Mouse (Mus musculus) limb, embryonic 14.5 days (tissue): ENCODE measurements around the gene Htr1d. TPM values are rescaled to one million over a fixed set of nuclear protein-coding genes. Genes with fewer than 3 reads are reported as not detected.

ENCODE experiments used
- ATAC-seq: fragments of 200-750 bp; cut with Nextera tagmentation; 2 replicates; pipeline ENCODE4 v1.8.0; 2017; ENCODE audit warnings: low read depth, moderate number of reproducible peaks, moderate TSS enrichment; ENCODE audit not compliant: low FRiP score
- DNase-seq: peaks from one replicate; pipeline ENCODE4 v3.0.0-alpha.2; 2015; ENCODE audit warnings: low spot score
- H3K27ac ChIP-seq: fragments of 300-500 bp; sonication (generic); replicated peaks from 2 replicates; pipeline ENCODE4 v1.5.1; 2014; ENCODE audit warnings: low read depth, mild to moderate bottlenecking, low read length, moderate library complexity, mixed read lengths
- H3K27me3 ChIP-seq: fragments of 300-500 bp; sonication (generic); 2 replicates; pipeline ENCODE4 v1.6.1; 2014; ENCODE audit warnings: low read length, mixed read lengths; ENCODE audit not compliant: control insufficient read depth, insufficient read depth
- H3K36me3 ChIP-seq: fragments of 300-500 bp; sonication (generic); 2 replicates; pipeline ENCODE4 v1.6.1; 2014; ENCODE audit warnings: mild to moderate bottlenecking, low read length, moderate library complexity, mixed read lengths; ENCODE audit not compliant: control insufficient read depth, insufficient read depth
- H3K4me1 ChIP-seq: fragments of 300-500 bp; sonication (generic); 2 replicates; pipeline ENCODE4 v1.6.1; 2014; ENCODE audit warnings: antibody characterized with exemption, low read length, mixed read lengths; ENCODE audit not compliant: control insufficient read depth, insufficient read depth
- H3K4me2 ChIP-seq: fragments of 300-500 bp; sonication (generic); replicated peaks from 2 replicates; pipeline ENCODE4 v1.6.1; 2014; ENCODE audit warnings: low read depth, mild to moderate bottlenecking, low read length, moderate library complexity; ENCODE audit not compliant: severe bottlenecking
- H3K4me3 ChIP-seq: fragments of 300-500 bp; sonication (generic); replicated peaks from 2 replicates; pipeline ENCODE4 v1.5.1; 2014; ENCODE audit warnings: low read length
- H3K9ac ChIP-seq: fragments of 300-500 bp; sonication (generic); 2 replicates; pipeline ENCODE4 v1.6.1; 2014; ENCODE audit warnings: mild to moderate bottlenecking, low read depth, low read length, moderate library complexity; ENCODE audit not compliant: severe bottlenecking
- H3K9me3 ChIP-seq: fragments of 300-500 bp; sonication (generic); 2 replicates; pipeline ENCODE4 v1.6.1; 2016; ENCODE audit warnings: low read length; ENCODE audit not compliant: control insufficient read depth
- POLR2A ChIP-seq: fragments of 200-500 bp; IDR thresholded peaks from 2 replicates; pipeline ENCODE4 v1.8.0; 2012; ENCODE audit warnings: inconsistent platforms, mild to moderate bottlenecking, moderate library complexity, borderline replicate concordance; ENCODE audit not compliant: insufficient read depth, insufficient read length; ENCODE audit errors: extremely low read depth
- WGBS: fragments of 180-500 bp; shearing (Covaris S2); extraction: QIAGEN DNeasy Blood & Tissue Kit; methylation state at CpG from one replicate; pipeline ENCODE4 v1.1.7; 2014; 5-methylcytosine and 5-hydroxymethylcytosine counted together
- polyA plus RNA-seq, 2 experiments: library from polyadenylated mRNA; depleted of rRNA in 1 of 2; stranded (reverse) in 1 of 2; unstranded in 1 of 2; fragments of >200 nt; fragmentation: Nextera tagmentation in 1 of 2; extraction: Ambion mirVana in 1 of 2; gene quantifications; 2 replicates each; pipeline versions ENCODE4 v1.2.1 to v1.2.3; 2012 to 2014

The Htr1d gene
- polyA plus RNA-seq (2012; rRNA removed): 0.23 and 0.63 TPM in 2 replicates
- 0.25 and 0.44 TPM in 2 replicates for polyA plus RNA-seq (2014; fragmentation: Nextera tagmentation; extraction: Ambion mirVana)

DNA sequence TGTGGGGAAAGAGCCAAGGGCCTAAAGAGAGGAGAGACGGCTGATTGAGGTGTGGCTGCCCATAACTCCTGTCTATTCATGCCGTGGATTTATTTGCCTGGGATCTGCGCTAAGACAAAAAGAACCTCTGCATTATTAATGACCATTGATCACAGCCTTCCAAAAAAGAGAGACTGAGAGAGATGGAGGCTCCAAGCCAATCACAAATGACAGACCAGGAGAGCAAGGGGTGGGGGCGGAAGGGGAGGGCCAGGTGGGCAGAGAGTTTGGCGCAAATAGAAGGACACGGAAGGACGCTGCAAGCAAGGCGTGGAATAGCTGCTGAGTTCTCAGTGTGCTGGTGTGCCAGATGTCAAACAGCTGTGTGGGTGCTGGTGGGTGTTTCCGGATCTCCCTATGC, at the start of gene Htr1d:
Gene Htr1d, plus strand, starts transcription at position 301 of the 400 bp plus-strand sequence.
- TF ChIP-seq POLR2A: no peak
- H3K36me3 ChIP-seq: no peaks in the 10 kb centered on the region
- peaks cover 34% of the 10 kb centered on the region for H3K27me3 ChIP-seq
- no peaks in the 10 kb centered on the region for H3K9me3 ChIP-seq
- DNase-seq (no peak), ATAC-seq (no peak)
- no peak within 1 kb of the TSS for H3K27ac ChIP-seq
- peak within 1 kb of the TSS; percentile 99 for H3K4me2 ChIP-seq
- H3K9ac ChIP-seq: peak within 1 kb of the TSS; percentile 64
- peaks cover 7% of the 10 kb centered on the region; the same call in 1 of the 2 replicates for H3K4me1 ChIP-seq
- 69% methylated on average over 9 of the region's 9 CpGs for WGBS
- H3K4me3 ChIP-seq: peak within 1 kb of the TSS; percentile 53

DNA sequence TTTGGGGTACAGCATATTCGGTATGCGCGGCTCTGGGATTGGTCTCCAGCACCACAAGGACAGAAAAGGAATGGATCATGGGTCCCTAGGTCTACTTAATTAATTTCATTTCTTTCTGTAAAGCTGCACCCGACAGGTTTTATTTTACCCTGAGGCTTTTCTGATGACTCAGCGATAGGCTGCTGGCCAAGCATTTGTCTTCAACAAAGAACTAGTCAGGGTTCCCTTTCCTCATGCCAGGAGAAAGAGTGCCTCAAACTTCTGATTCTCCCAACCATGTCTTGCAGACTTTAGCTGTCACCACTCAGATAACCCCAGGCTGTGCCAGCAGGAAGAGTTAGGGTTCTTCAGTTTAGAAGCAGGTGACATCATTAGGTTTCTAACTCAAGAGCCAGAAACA, 46.3 kb upstream of the Htr1d start:
- DNase-seq: peak; percentile 16
- no peaks in the 10 kb centered on the region for H3K36me3 ChIP-seq
- H3K27ac ChIP-seq: no peak overlapping the region
- H3K9ac ChIP-seq: no peak overlapping the region
- no peaks in the 10 kb centered on the region for H3K27me3 ChIP-seq
- no peak overlapping the region for H3K4me3 ChIP-seq
- TF ChIP-seq POLR2A: no peak
- no peak for ATAC-seq
- no peak overlapping the region for H3K4me2 ChIP-seq
- WGBS: 74% methylated on average over 5 of the region's 5 CpGs
- no peaks in the 10 kb centered on the region for H3K4me1 ChIP-seq
- H3K9me3 ChIP-seq: no peaks in the 10 kb centered on the region

DNA sequence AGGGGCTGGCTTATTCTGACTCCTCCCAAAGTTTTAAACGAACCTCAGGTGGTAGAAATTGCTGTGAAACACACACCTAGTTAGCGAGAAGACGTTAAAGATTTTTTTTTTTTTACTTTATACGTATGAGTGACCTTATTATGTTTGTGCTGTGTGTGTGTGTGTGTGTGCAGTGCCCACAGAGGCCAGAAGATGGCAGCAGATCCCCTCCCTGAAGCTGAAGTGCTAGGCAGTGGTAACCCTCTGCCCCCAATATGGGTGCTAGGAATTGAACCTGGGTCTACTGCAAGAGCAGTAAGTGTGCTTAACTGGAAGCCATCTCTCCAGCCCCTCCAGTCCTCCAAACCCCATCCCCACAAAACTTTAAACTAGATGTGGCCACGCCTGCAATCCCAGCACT, 40.3 kb upstream of the Htr1d start:
- TF ChIP-seq POLR2A: no peak
- no peaks in the 10 kb centered on the region for H3K9me3 ChIP-seq
- ATAC-seq: no peak
- WGBS: 82% methylated on average over 5 of the region's 5 CpGs
- no peak overlapping the region for H3K9ac ChIP-seq
- no peak for DNase-seq
- H3K4me2 ChIP-seq: no peak overlapping the region
- H3K4me1 ChIP-seq: no peaks in the 10 kb centered on the region
- no peaks in the 10 kb centered on the region for H3K27me3 ChIP-seq
- no peaks in the 10 kb centered on the region for H3K36me3 ChIP-seq
- no peak overlapping the region for H3K27ac ChIP-seq
- H3K4me3 ChIP-seq: no peak overlapping the region

DNA sequence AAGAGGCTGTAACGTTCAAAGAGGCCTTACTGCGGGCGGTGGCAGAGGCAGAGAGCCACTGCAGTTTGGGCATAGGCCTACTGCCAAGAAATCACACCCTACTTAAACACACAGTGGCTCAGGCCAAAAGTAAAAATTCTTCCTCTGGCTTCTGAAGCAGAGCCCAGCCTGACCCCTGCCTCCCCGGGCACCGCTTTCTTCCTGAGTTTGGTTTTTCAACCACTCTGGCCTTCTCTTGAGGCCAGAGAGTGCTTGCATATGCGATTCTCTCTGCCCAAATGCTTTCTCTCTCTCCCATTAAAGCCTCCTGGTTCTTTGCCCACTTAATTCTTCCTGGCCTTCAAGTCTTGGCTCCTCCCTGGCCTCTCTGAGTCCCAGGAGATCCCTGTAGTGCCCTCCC, 39.5 kb upstream of the Htr1d start:
- TF ChIP-seq POLR2A: no peak
- no peak overlapping the region for H3K27ac ChIP-seq
- no peaks in the 10 kb centered on the region for H3K4me1 ChIP-seq
- ATAC-seq: no peak
- no peak overlapping the region for H3K9ac ChIP-seq
- no peaks in the 10 kb centered on the region for H3K36me3 ChIP-seq
- H3K4me3 ChIP-seq: no peak overlapping the region
- WGBS: 63% methylated on average over 6 of the region's 6 CpGs
- no peak overlapping the region for H3K4me2 ChIP-seq
- H3K9me3 ChIP-seq: no peaks in the 10 kb centered on the region
- no peaks in the 10 kb centered on the region for H3K27me3 ChIP-seq
- peak; percentile 14 for DNase-seq

DNA sequence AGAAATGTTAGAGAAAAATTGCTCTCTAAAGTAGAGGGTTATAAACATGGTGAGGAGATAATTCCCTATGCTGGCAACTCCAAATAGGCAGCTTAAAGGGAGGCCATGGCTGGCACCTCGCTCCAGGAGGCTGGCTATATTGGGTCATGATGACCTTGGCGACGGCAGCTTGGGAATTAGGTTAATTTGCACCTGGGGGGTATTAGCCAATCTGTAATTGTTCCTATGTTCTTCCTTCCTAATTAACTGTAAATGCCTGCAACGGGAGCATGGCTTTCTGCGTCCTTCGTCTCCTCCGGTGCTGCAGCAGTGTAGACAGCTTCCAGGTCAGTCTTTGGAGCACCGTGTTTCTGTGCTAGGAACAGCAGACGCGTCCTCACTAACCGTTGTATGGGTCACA, 36.1 kb upstream of the Htr1d start:
- H3K4me2 ChIP-seq: no peak overlapping the region
- 43% methylated on average over 11 of the region's 11 CpGs for WGBS
- H3K4me1 ChIP-seq: no peaks in the 10 kb centered on the region
- no peak for TF ChIP-seq POLR2A
- DNase-seq (no peak), ATAC-seq (no peak)
- no peak overlapping the region for H3K4me3 ChIP-seq
- H3K27ac ChIP-seq: no peak overlapping the region
- no peaks in the 10 kb centered on the region for H3K9me3 ChIP-seq
- no peak overlapping the region for H3K9ac ChIP-seq
- no peaks in the 10 kb centered on the region for H3K36me3 ChIP-seq
- H3K27me3 ChIP-seq: no peaks in the 10 kb centered on the region

DNA sequence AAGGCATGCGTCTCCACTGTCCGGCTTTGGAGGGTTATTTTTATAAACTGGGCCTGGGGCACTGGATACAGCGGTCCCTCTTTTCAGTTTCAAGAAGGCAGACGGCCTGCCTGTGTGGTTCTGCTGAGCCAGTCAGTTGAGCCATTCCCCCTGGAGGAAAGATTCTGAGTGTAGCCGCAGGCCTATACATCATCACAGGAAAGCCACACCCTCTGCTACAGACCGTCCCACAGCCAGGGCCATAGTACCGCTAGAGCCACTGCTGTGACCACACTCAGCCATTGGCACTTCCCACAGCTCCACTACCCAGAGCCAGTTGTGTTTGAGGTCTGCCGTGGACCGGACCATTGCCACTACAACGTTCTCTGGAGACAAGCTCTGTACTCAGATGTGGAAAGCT, 21.5 kb upstream of the Htr1d start:
- TF ChIP-seq POLR2A: no peak
- H3K9ac ChIP-seq: no peak overlapping the region
- no peak for ATAC-seq
- no peak overlapping the region for H3K27ac ChIP-seq
- H3K4me3 ChIP-seq: no peak overlapping the region
- DNase-seq: no peak
- no peaks in the 10 kb centered on the region for H3K27me3 ChIP-seq
- no peaks in the 10 kb centered on the region for H3K9me3 ChIP-seq
- no peak overlapping the region for H3K4me2 ChIP-seq
- H3K4me1 ChIP-seq: no peaks in the 10 kb centered on the region
- WGBS: 79% methylated on average over 10 of the region's 10 CpGs
- H3K36me3 ChIP-seq: no peaks in the 10 kb centered on the region
